Mouse (Mus musculus): ENCODE measurements around the gene Got1.

GRCm38 (mm10) chr19:43460481-43460880 lies 63.9 kb downstream of the Got1 start:
- TF ChIP-seq CTCF (IDR thresholded peaks at IDR 0.05; ENCODE audit: control insufficient read depth, insufficient read depth, insufficient read length) (no peak), MYOD1 (IDR thresholded peaks at IDR 0.05; ENCODE audit: control insufficient read depth, insufficient read length, low read depth) (no peak), MAX (IDR thresholded peaks at IDR 0.05) (no peak), USF1 (IDR thresholded peaks at IDR 0.05; ENCODE audit: low read depth) (no peak), FOSL1 (IDR thresholded peaks at IDR 0.05; ENCODE audit: insufficient read depth, low read length, poor library complexity, severe bottlenecking) (no peak), CEBPB (IDR thresholded peaks at IDR 0.05; ENCODE audit: low read depth) (no peak)

Data from C2C12 (cell line).